19 mouse cellular contexts compared by ENCODE assay signal in genomic region chr16:65999343-65999742, GRCm38 (mm10).
"Had no signal": no experiment of that assay in that cellular context is flagged by ENCODE, and none has a peak within 500 bp of the region (broad histone marks: within the 10 kb centered on the region; RNA-seq: fewer than 3 reads in every experiment).

No protein-coding gene starts in this region.

- H3K9ac ChIP-seq: kidney, embryonic 15.5 days; liver, embryonic 13.5 days; midbrain, embryonic 13.5 days; neural tube, embryonic 12.5 days; neural tube, embryonic 15.5 days had no signal

- ATAC-seq: midbrain, embryonic 13.5 days had no signal

- H3K4me1 ChIP-seq: liver, embryonic 13.5 days; megakaryocyte, embryonic 14.5 days; midbrain, embryonic 10.5 days; midbrain, embryonic 13.5 days; neural tube, embryonic 12.5 days; neural tube, embryonic 15.5 days had no signal

- H3K9me3 ChIP-seq: kidney, embryonic 15.5 days; liver, embryonic 13.5 days; megakaryocyte, embryonic 14.5 days; midbrain, embryonic 10.5 days; midbrain, embryonic 13.5 days; neural tube, embryonic 12.5 days; neural tube, embryonic 15.5 days had no signal

- DNase-seq: kidney, postnatal 10 days; kidney, postnatal 36 days; left cerebral cortex, postnatal 4 days; liver, embryonic 13.5 days; lung, adult 2 months; lung, postnatal 36 days; right cerebral cortex, adult 18-20 months; right cerebral cortex, postnatal 14 days; right cerebral cortex, postnatal 4 days; thymus, adult 2 months; thymus, postnatal 14 days; thymus, postnatal 4 days had no signal

- H3K4me3 ChIP-seq: kidney, embryonic 15.5 days; liver, embryonic 13.5 days; megakaryocyte, embryonic 14.5 days; midbrain, embryonic 10.5 days; midbrain, embryonic 13.5 days; neural tube, embryonic 12.5 days; neural tube, embryonic 15.5 days had no signal

- H3K27me3 ChIP-seq: kidney, embryonic 15.5 days; liver, embryonic 13.5 days; megakaryocyte, embryonic 14.5 days; midbrain, embryonic 13.5 days; neural tube, embryonic 12.5 days; neural tube, embryonic 15.5 days had no signal

- H3K4me2 ChIP-seq: kidney, embryonic 15.5 days; liver, embryonic 13.5 days; midbrain, embryonic 13.5 days; neural tube, embryonic 12.5 days; neural tube, embryonic 15.5 days had no signal

- H3K36me3 ChIP-seq: kidney, embryonic 15.5 days; liver, embryonic 13.5 days; midbrain, embryonic 10.5 days; midbrain, embryonic 13.5 days; neural tube, embryonic 12.5 days; neural tube, embryonic 15.5 days had no signal

- H3K27ac ChIP-seq: kidney, embryonic 15.5 days; liver, embryonic 13.5 days; midbrain, embryonic 10.5 days; midbrain, embryonic 13.5 days; neural tube, embryonic 12.5 days; neural tube, embryonic 15.5 days; stomach, postnatal 0 days had no signal
